Mouse (Mus musculus) spleen, adult 2 months (tissue): ENCODE results near the gene D430041D05Rik. TPM values are rescaled to one million over a fixed set of nuclear protein-coding genes. Genes with fewer than 3 reads are reported as not detected.

Experiments
- DNase-seq, 2 experiments: peaks; one replicate each; pipeline versions ENCODE4 v3.0.0 to v3.0.0-alpha.2; 2012 to 2021; ENCODE audit warnings: low spot score in 2 of 2, low read depth in 1 of 2
- H3K27ac ChIP-seq: fragments of 200-500 bp; 2 replicates; pipeline ENCODE4 v1.5.1; 2012; ENCODE audit warnings: low read length, inconsistent platforms; ENCODE audit not compliant: insufficient read depth
- H3K27me3 ChIP-seq: fragments of 200-500 bp; 2 replicates; pipeline ENCODE4 v1.6.1; 2012; ENCODE audit warnings: mild to moderate bottlenecking, moderate library complexity, low read length, inconsistent platforms; ENCODE audit not compliant: control insufficient read depth, insufficient read depth
- H3K36me3 ChIP-seq: fragments of 200-500 bp; 2 replicates; pipeline ENCODE4 v1.6.1; 2012; ENCODE audit warnings: mild to moderate bottlenecking, low read length, inconsistent platforms; ENCODE audit not compliant: control insufficient read depth, insufficient read depth
- H3K4me1 ChIP-seq: fragments of 200-500 bp; 2 replicates; pipeline ENCODE4 v1.6.1; 2011; ENCODE audit warnings: inconsistent platforms; ENCODE audit not compliant: control insufficient read depth, insufficient read depth, insufficient read length
- H3K4me3 ChIP-seq: fragments of 200-500 bp; 2 replicates; pipeline ENCODE4 v1.5.1; 2011; ENCODE audit warnings: mild to moderate bottlenecking, inconsistent platforms; ENCODE audit not compliant: insufficient read depth, insufficient read length; ENCODE audit errors: extremely low read depth
- CTCF ChIP-seq: fragments of 200-500 bp; IDR thresholded peaks from 2 replicates; pipeline ENCODE4 v1.5.1; 2011; ENCODE audit warnings: mild to moderate bottlenecking, inconsistent platforms; ENCODE audit not compliant: insufficient read depth, insufficient read length, insufficient replicate concordance; ENCODE audit errors: extremely low read depth
- POLR2A ChIP-seq: fragments of 200-500 bp; IDR thresholded peaks from 2 replicates; pipeline ENCODE4 v1.6.1; 2011; ENCODE audit warnings: low read depth, low read length, inconsistent platforms
- WGBS: fragments of 180-500 bp; shearing (Covaris S2); methylation state at CpG from one replicate; pipeline ENCODE4 v1.1.7; 2018; 5-methylcytosine and 5-hydroxymethylcytosine counted together
- polyA plus RNA-seq: library from polyadenylated mRNA; depleted of rRNA; stranded (reverse); fragments of >200 nt; gene quantifications from 2 replicates; pipeline ENCODE4 v1.2.3, GENCODE M21; 2012

Gene D430041D05Rik
- polyA plus RNA-seq, 1 experiment, result 0.01 TPM

DNA sequence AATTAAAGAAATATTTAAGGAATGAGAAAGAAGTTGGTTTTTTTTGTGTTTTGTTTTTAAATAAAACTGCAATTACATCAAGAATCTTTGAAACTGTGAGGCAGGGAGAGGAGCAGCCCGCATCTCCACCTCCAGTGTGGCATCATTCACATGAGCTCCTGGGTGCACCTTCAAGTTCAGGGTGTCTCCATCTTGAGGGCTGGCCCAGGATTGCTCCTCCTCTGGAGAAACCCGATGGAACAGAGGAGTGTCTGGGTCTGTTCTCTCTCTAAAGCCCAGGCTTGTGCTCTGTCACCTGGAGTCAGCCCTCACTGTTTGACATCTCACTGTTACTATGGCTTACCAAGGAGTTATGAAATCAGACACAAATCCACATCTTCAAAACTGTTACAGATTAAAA, 219.1 kb downstream of the D430041D05Rik start:
- Histone ChIP-seq H3K4me3 (no peak overlapping the region), H3K36me3 (no peaks in the 10 kb centered on the region), H3K4me1 (no peaks in the 10 kb centered on the region; the same call in 1 of the 2 replicates), H3K27ac (no peak overlapping the region), H3K27me3 (no peaks in the 10 kb centered on the region)
- TF ChIP-seq POLR2A, result no peak
- no peak for TF ChIP-seq CTCF
- 65% methylated on average over 2 of the region's 2 CpGs for WGBS
- no peak for DNase-seq

DNA sequence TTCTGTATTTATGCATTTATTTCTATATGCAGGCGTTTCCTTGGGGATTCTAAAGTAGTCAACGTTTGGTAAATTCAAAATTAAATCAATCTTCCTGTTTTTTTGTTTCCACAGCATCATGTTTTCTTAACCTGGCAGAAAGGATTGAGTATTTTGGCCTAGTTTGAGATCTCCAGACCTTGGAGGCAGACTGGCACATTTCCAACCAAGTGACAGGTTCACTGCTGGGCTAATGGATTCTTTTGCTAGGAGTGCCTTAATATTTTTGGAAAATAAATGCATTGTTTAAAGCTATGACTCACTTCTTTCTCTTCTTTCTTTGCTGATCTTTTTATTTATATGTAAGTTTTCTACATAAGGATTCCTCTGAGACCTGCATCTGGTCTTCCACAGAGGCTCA, 222.0 kb downstream of the D430041D05Rik start:
- TF ChIP-seq CTCF (no peak), POLR2A (no peak)
- 76% methylated on average over 2 of the region's 2 CpGs for WGBS

DNA sequence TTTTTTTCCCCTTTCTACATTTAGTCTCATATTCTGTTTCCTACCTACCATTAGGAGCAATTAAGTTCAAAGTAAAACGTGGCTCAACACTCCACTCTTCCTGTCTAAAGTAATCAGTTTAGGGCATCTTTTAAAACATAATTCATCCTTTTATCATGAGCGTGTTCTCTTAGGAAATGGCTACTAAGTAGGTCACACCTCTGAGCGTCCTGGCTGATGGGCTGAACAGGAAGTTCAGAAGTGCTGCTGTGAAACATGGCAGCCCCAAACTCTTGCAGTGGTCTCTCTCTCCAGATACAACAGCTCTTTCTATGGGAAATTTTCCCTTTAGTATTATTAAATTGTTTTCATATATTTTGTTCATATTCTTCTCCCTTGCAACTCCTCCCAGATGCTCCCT, 223.7 kb downstream of the D430041D05Rik start:
- DNase-seq, result no peak
- no peak overlapping the region for H3K27ac ChIP-seq
- TF ChIP-seq POLR2A (no peak), CTCF (no peak)
- no peaks in the 10 kb centered on the region for H3K36me3 ChIP-seq
- no peak overlapping the region for H3K4me3 ChIP-seq
- H3K4me1 ChIP-seq, result no peaks in the 10 kb centered on the region; the same call in 1 of the 2 replicates
- 28% methylated on average over 3 of the region's 3 CpGs for WGBS
- H3K27me3 ChIP-seq, result no peaks in the 10 kb centered on the region

More for the DNA sequence above, 222.0 kb downstream of the D430041D05Rik start:
- DNase-seq, result no peak
- Histone ChIP-seq H3K27ac (no peak overlapping the region), H3K4me3 (no peak overlapping the region), H3K27me3 (no peaks in the 10 kb centered on the region), H3K36me3 (no peaks in the 10 kb centered on the region), H3K4me1 (no peaks in the 10 kb centered on the region; the same call in 1 of the 2 replicates)

DNA sequence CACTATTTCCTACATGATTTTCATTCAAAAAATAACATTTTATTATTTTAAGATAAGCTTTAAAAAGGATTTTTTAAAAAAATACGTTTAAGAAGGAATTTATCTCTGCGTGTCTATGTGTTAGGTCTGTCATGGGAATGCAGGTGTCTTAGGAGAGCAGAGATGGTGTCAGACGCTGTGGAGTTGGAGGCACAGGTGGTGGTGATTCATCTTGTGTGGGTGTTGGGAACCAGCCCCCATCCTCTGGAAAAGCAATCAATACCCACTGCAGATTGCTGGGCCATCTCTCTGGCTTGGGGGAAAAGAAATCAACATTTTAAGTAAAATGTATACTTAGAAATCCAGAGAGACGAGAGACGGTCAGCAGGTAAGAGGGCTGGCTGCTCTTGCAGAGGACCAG, 225.2 kb downstream of the D430041D05Rik start:
- no peak for TF ChIP-seq POLR2A
- TF ChIP-seq CTCF, result no peak
- 91% methylated on average over 5 of the region's 5 CpGs for WGBS
- Histone ChIP-seq H3K27ac (no peak overlapping the region), H3K4me1 (no peaks in the 10 kb centered on the region; the same call in 1 of the 2 replicates), H3K4me3 (no peak overlapping the region), H3K27me3 (no peaks in the 10 kb centered on the region), H3K36me3 (no peaks in the 10 kb centered on the region)
- no peak for DNase-seq

DNA sequence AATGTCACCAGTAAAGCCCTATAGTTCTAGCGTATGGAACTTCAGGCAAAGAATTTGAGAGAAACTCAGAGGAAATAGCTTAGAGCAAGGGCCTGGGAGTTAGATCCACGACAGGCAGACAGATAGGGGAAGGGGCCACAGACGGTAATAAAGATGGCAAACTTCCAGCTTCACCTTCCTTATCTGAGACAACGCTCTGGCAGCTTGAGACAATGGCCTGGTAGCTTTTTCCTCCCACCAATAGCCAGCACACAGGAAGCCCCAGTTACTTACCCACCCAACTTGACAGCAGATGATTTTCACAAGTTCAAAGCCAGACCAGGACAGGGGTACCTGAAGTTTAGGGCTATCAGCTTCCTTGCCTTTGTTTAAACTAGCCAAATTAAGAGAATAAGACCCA, 226.5 kb downstream of the D430041D05Rik start:
- TF ChIP-seq CTCF (no peak), POLR2A (no peak)
- Histone ChIP-seq H3K27me3 (no peaks in the 10 kb centered on the region), H3K27ac (no peak overlapping the region), H3K4me3 (no peak overlapping the region), H3K4me1 (no peaks in the 10 kb centered on the region; the same call in 1 of the 2 replicates), H3K36me3 (no peaks in the 10 kb centered on the region)
- DNase-seq, result no peak
- WGBS, result 40% methylated on average over 4 of the region's 4 CpGs

DNA sequence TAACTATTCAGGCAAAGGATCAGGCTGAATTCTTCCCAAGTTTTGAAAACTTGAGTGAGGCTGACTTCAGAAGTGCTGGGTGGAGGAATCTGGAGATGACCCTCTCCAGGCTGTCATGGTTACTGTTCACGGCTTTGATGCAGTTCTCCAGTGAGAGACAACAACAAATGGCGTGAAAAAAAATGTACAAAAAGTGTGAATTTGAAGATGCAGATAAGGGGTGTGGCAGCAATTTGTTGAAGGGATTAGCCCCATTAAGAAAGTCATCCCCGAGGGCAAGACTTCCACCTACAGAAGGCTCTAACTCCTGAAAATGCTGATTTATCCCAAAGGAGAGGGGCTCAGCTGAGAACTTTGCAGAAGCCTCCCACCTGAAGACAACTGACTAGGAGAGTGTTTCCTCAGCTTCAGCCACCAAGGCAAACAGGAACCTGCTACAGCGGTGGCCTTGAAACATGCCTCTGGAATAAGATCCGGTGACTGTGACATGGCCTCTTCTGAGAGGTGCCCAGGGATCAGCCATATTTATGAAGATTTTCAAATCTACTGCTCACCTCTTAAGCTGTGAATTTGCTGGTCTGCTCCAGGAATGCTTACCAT, 227.5 kb downstream of the D430041D05Rik start:
- WGBS, result 86% methylated on average over 5 of the region's 5 CpGs
- TF ChIP-seq POLR2A (no peak), CTCF (no peak)
- DNase-seq, result no peak
- Histone ChIP-seq H3K4me3 (no peak overlapping the region), H3K27ac (no peak overlapping the region), H3K27me3 (no peaks in the 10 kb centered on the region), H3K4me1 (no peaks in the 10 kb centered on the region; the same call in 1 of the 2 replicates), H3K36me3 (no peaks in the 10 kb centered on the region)

DNA sequence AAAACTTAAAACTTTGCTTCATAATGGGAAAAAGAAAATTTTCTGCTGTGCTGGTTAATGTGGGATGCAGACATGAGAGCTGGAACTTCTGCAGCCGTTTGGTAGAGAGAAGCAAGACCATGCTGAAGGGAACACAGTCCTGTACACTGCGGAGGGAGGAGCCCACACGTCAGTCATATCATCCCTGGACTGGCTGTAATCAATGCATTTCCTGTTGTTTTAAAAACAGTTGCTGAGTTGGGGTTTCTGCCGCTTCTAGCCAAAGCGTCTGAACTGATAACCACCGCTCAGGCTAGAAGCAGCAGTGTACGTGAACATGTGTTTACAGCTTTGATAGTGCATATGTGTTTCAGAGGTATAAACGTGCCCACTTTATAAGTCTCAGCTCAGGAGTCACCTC, 231.2 kb downstream of the D430041D05Rik start:
- Histone ChIP-seq H3K27ac (no peak overlapping the region), H3K36me3 (no peaks in the 10 kb centered on the region), H3K4me3 (no peak overlapping the region), H3K4me1 (no peaks in the 10 kb centered on the region; the same call in 1 of the 2 replicates), H3K27me3 (no peaks in the 10 kb centered on the region)
- WGBS, result 77% methylated on average over 8 of the region's 8 CpGs
- DNase-seq, result no peak
- no peak for TF ChIP-seq CTCF
- no peak for TF ChIP-seq POLR2A
